Mouse (Mus musculus): ENCODE data around the gene Slc13a3. TPM values are rescaled to one million over a fixed set of nuclear protein-coding genes. Genes with fewer than 3 reads are reported as not detected.

The Slc13a3 gene
- total and polyA plus RNA-seq, 3 experiments = not detected

DNA sequence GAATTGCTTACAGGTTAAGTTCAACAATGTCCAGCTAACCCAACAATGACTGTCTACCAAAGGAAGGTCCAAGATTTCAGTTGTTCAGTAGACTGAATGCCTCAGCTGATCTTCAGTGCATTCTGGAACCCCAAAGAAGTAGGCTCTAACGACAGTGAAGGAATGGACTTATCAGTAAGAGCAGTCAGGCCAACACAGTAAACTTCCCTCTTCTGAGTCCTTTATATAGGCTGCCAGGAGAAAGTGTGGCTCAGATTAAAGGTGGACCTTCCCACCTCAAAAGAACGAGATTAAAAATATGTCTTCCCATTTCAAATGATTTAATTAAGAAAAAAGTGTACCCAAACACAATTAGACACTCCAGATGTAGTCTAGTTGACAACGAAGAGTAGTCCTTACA, 102.7 kb downstream of the Slc13a3 start:
- H3K9ac ChIP-seq (ENCODE audit: insufficient read depth, low read depth) = no peak overlapping the region
- no peak for DNase-seq (ENCODE audit: extremely low read depth)
- in situ Hi-C loops (cut with MboI; ENCODE audit: low pct_ligation_motif_present, low pct_unique_long_range_greater_than_20kb, low sequenced_read_pairs) (no loop called here), dilution Hi-C loops (cut with MboI; ENCODE audit: extremely low pct_ligation_motif_present, extremely low pct_unique_long_range_greater_than_20kb, low sequenced_read_pairs) (no loop called here)
- no peak overlapping the region for H3K4me2 ChIP-seq (ENCODE audit: insufficient read depth, low read depth, poor library complexity, severe bottlenecking)
- no peaks in the 10 kb centered on the region for H3K36me3 ChIP-seq (replicated peaks in 1 of 2; ENCODE audit: control insufficient read depth in 1 of 2, insufficient read depth in 1 of 2, low read length in 1 of 2)
- H3K4me1 ChIP-seq (ENCODE audit: control insufficient read depth in 1 of 2, insufficient read depth in 2 of 2) = peaks cover 3 to 4% of the 10 kb centered on the region in 2 experiments; a peak in 1 of 4 replicates
- H3K27me3 ChIP-seq (replicated peaks) = peaks cover 61% of the 10 kb centered on the region
- no peaks in the 10 kb centered on the region for H3K9me3 ChIP-seq (replicated peaks; ENCODE audit: low read length)
- no peak overlapping the region for H3K4me3 ChIP-seq (replicated peaks in 1 of 3; ENCODE audit: low read depth in 2 of 3, low read length in 2 of 3, poor library complexity in 1 of 3)
- no peak overlapping the region for H3K27ac ChIP-seq (ENCODE audit: insufficient read depth, low read depth)
- H3K79me2 ChIP-seq (replicated peaks; ENCODE audit: control insufficient read depth, extremely low read depth, insufficient read depth, poor library complexity, severe bottlenecking) = no peaks in the 10 kb centered on the region
- no peak for TF ChIP-seq USF2 (conservative IDR thresholded peaks at IDR 0.05; ENCODE audit: low read depth, low read length)
- no peak for TF ChIP-seq JUND (conservative IDR thresholded peaks at IDR 0.05; ENCODE audit: low read depth, low read length)
- no peak for TF ChIP-seq E2F4 (IDR thresholded peaks at IDR 0.05; ENCODE audit: insufficient replicate concordance, low read depth, low read length)
- no peak for TF ChIP-seq MAX (IDR thresholded peaks at IDR 0.05; ENCODE audit: low read length)
- TF ChIP-seq TBP (conservative IDR thresholded peaks at IDR 0.05; ENCODE audit: low read depth, low read length) = no peak
- no peak for TF ChIP-seq MXI1 (IDR thresholded peaks at IDR 0.05; ENCODE audit: low read depth, low read length)
- no peak for TF ChIP-seq USF1 (IDR thresholded peaks at IDR 0.05; ENCODE audit: low read depth, low read length)
- TF ChIP-seq SMC3 (IDR thresholded peaks at IDR 0.05; ENCODE audit: low read depth, low read length) = no peak
- no peak for TF ChIP-seq ZKSCAN1 (IDR thresholded peaks at IDR 0.05; ENCODE audit: borderline replicate concordance, low read depth, low read length)
- no peak for TF ChIP-seq CTCF (conservative IDR thresholded peaks at IDR 0.05 in 1 of 2, IDR thresholded peaks at IDR 0.05 in 1 of 2; ENCODE audit: low read depth in 2 of 2, low read length in 2 of 2)
- TF ChIP-seq KAT2A (IDR thresholded peaks at IDR 0.05; ENCODE audit: insufficient replicate concordance, low read length) = no peak
- no peak for TF ChIP-seq PAX5 (IDR thresholded peaks at IDR 0.05; ENCODE audit: low read length)
- TF ChIP-seq SIN3A (IDR thresholded peaks at IDR 0.05; ENCODE audit: low read length) = no peak
- no peak for TF ChIP-seq POLR2A (IDR thresholded peaks at IDR 0.05; ENCODE audit: low read depth, low read length)
- no peak for TF ChIP-seq MAFK (IDR thresholded peaks at IDR 0.05; ENCODE audit: insufficient replicate concordance, low read length)
- no peak for TF ChIP-seq UBTF (IDR thresholded peaks at IDR 0.05; ENCODE audit: low read depth, low read length)

DNA sequence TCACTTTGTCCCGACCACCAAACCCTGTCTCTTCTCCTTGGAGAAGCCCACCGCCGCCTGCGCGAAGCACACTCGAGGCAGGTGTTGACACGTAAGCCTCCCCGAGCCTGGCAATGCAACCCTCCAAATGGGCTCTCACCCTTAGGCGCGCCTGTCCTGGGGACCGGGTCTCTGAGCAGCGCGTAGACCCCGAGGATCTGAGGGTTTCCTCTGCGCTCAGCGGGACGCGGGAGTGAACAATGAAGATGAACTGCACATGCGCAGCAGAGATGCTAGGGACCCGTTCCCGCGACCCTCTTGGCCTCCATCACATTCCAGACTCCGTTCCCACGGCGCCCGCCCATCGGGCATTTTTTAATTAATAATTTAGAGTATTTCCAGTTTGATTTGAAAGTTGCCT, 104.5 kb downstream of the Slc13a3 start, which contains the start of gene Zfp663:
Gene Zfp663 (minus strand): TSS at position 234 of the 400 bp plus-strand sequence.
- H3K79me2 ChIP-seq (replicated peaks; ENCODE audit: control insufficient read depth, extremely low read depth, insufficient read depth, poor library complexity, severe bottlenecking) = no peaks in the 10 kb centered on the region
- H3K4me3 ChIP-seq (replicated peaks in 1 of 3; ENCODE audit: low read depth in 2 of 3, low read length in 2 of 3, poor library complexity in 1 of 3) = no peak within 1 kb of the TSS
- peaks cover 55% of the 10 kb centered on the region for H3K27me3 ChIP-seq (replicated peaks)
- H3K27ac ChIP-seq (ENCODE audit: insufficient read depth, low read depth) = no peak within 1 kb of the TSS
- TF ChIP-seq ZC3H11A (IDR thresholded peaks at IDR 0.05; ENCODE audit: low read depth, low read length) (no peak), ZMIZ1 (IDR thresholded peaks at IDR 0.05; ENCODE audit: low read depth, low read length) (no peak), CTCF (conservative IDR thresholded peaks at IDR 0.05 in 1 of 2, IDR thresholded peaks at IDR 0.05 in 1 of 2; ENCODE audit: low read depth in 2 of 2, low read length in 2 of 2) (no peak), E2F4 (IDR thresholded peaks at IDR 0.05; ENCODE audit: insufficient replicate concordance, low read depth, low read length) (no peak), GABPA (IDR thresholded peaks at IDR 0.05; ENCODE audit: insufficient replicate concordance, low read depth, low read length) (no peak), JUND (conservative IDR thresholded peaks at IDR 0.05; ENCODE audit: low read depth, low read length) (no peak), SIN3A (IDR thresholded peaks at IDR 0.05; ENCODE audit: low read length) (no peak), NELFE (IDR thresholded peaks at IDR 0.05; ENCODE audit: low read depth, low read length) (no peak), MEF2A (IDR thresholded peaks at IDR 0.05; ENCODE audit: borderline replicate concordance, low read depth, low read length) (no peak), MAX (IDR thresholded peaks at IDR 0.05; ENCODE audit: low read length) (no peak), ETS1 (conservative IDR thresholded peaks at IDR 0.05; ENCODE audit: low read depth, low read length) (no peak), NRF1 (IDR thresholded peaks at IDR 0.05; ENCODE audit: low read depth, low read length) (no peak), IRF4 (IDR thresholded peaks at IDR 0.05; ENCODE audit: low read depth, low read length) (no peak), TBP (conservative IDR thresholded peaks at IDR 0.05; ENCODE audit: low read depth, low read length) (no peak), KAT2A (IDR thresholded peaks at IDR 0.05; ENCODE audit: insufficient replicate concordance, low read length) (no peak), MYC (IDR thresholded peaks at IDR 0.05; ENCODE audit: low read depth, low read length) (no peak), MAFK (IDR thresholded peaks at IDR 0.05; ENCODE audit: insufficient replicate concordance, low read length) (no peak), EP300 (IDR thresholded peaks at IDR 0.05; ENCODE audit: low read length) (no peak), CHD1 (IDR thresholded peaks at IDR 0.05; ENCODE audit: low read depth, low read length) (no peak)
- in situ Hi-C loops (cut with MboI; ENCODE audit: low pct_ligation_motif_present, low pct_unique_long_range_greater_than_20kb, low sequenced_read_pairs) (loop anchor here (10.0 kb wide), 2 partner anchors 106 to 424 kb away; partner anchors contain the start of genes Mmp9 and Slc13a3), dilution Hi-C loops (cut with MboI; ENCODE audit: extremely low pct_ligation_motif_present, extremely low pct_unique_long_range_greater_than_20kb, low sequenced_read_pairs) (no loop called here)
- H3K36me3 ChIP-seq (replicated peaks in 1 of 2; ENCODE audit: control insufficient read depth in 1 of 2, insufficient read depth in 1 of 2, low read length in 1 of 2) = no peaks in the 10 kb centered on the region
- H3K9ac ChIP-seq (ENCODE audit: insufficient read depth, low read depth) = no peak within 1 kb of the TSS
- no peak within 1 kb of the TSS for H3K4me2 ChIP-seq (ENCODE audit: insufficient read depth, low read depth, poor library complexity, severe bottlenecking)
- H3K4me1 ChIP-seq (ENCODE audit: control insufficient read depth in 1 of 2, insufficient read depth in 2 of 2) = peaks cover 3 to 7% of the 10 kb centered on the region in 2 experiments; a peak in 1 of 4 replicates
- no peaks in the 10 kb centered on the region for H3K9me3 ChIP-seq (replicated peaks; ENCODE audit: low read length)
- DNase-seq (ENCODE audit: extremely low read depth) = no peak
